Mouse (Mus musculus) hindlimb bud, embryonic 11.5 days (tissue): ENCODE measurements at regions not wholly inside any gene's neighbourhood (a gene's known extent, or its start where the extent isn't known, plus 50 kb on each side); places are given as distances from the start of the nearest gene placed in this dataset.

Source experiments
- DNase-seq: peaks from one replicate; pipeline ENCODE4 v3.0.0-alpha.2; 2012; ENCODE audit warnings: low read depth, low spot score; ENCODE audit errors: extremely low spot score

- no peak for DNase-seq
Observed at GRCm38 (mm10) chr5:102287131-102287530, 194.1 kb upstream of the Arhgap24 start.

DNA sequence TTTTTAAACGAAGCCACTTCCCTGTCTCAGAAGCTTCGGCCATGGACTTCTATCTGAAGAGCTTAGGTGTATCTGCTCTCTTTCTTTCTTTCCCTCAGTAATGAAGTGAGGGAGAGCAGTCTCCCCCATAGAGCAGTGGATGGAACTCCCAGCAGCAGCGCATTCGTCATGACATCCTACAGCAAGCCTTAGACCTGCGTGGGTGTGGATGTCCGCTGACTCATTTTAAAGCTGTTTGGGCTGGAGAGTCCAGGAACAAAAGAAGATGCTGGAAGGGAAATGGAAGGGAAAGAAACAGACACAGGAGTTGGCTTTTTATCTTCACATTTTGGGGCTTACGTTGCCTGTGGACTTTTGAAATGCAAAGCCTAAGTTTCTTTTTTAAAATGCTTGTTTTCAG lies 190.3 kb upstream of the Arhgap24 start:
- no peak for DNase-seq

DNA sequence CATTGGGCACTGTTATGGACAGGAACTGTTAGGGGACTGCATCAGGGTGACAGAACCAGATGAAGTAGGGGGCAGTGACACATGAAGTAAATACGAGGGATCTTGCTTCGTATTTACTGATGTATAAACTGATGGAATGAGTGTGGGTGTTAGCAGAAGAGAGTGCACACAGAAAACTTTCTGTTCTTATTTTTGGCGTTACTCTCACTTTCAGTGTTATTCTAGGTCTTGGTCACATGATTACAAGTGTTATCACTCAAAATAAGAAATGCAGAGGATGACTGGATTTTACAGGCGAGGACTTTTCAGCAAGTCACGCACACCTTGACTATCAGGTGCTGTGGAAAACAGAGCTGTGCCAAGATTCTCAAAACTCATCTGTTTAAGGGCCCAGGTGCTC lies 185.6 kb upstream of the Arhgap24 start:
- DNase-seq, result no peak

GRCm38 (mm10) chr5:102306309-102306708 lies 174.9 kb upstream of the Arhgap24 start:
- no peak for DNase-seq

- no peak for DNase-seq
Observed at GRCm38 (mm10) chr5:102306718-102307117, 174.5 kb upstream of the Arhgap24 start.

GRCm38 (mm10) chr5:102311570-102311969 lies 169.6 kb upstream of the Arhgap24 start:
- no peak for DNase-seq

- no peak for DNase-seq
Observed at GRCm38 (mm10) chr5:102328197-102328784, 152.9 kb upstream of the Arhgap24 start.

DNA sequence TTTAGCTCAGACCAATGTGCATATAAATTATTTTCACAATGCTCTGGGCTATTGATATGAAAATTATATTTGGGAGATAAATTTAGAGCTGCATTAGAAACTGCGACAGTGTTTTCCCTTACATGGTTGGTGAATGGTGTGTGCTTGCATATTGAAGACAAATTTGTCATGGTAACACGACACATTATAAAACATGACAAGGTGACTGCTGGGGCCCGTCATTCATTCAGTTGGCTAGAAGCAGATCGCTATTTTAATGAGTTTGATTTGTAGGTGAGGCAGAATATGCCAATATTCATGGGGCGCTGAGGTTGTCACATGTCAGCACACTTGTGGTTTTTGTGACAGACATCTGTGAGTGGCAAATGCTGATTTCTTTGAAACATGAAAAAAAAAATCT lies 147.3 kb upstream of the Arhgap24 start:
- no peak for DNase-seq

DNA sequence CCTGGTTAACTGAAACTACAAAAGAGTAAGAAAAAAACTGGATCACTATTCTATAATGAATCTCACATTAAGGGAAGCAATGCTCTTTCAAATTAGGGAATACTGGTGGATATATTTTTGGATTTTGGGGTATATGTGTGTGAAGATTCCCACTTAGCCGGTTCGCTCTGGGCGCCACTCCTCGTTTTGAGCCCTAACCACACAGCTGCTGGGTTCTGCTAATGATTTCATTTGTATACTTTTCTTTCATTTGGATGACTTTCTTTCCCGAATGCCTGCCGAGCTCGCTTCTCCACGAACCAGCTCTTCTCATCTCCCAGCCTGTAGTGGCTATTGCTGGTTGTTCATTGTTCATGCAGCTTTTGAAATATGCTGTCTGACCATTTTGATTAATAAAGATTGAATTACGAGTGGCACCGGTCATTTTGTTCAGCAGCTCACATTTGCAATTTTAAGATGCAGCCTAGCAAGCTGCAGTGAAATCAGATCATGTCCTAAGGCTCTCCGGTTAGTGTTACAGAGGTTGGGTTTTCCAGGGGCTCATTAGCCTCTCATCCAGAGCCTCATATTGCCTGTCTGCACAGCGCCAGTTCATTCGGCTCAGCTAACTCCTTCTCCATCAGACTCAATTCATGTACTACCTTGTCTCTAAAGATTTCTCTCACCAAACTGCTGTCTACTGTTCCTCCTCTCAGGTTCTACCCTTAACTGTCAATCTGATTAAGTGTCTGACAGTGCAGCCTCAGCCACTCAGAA lies 146.6 kb upstream of the Arhgap24 start:
- no peak for DNase-seq

DNA sequence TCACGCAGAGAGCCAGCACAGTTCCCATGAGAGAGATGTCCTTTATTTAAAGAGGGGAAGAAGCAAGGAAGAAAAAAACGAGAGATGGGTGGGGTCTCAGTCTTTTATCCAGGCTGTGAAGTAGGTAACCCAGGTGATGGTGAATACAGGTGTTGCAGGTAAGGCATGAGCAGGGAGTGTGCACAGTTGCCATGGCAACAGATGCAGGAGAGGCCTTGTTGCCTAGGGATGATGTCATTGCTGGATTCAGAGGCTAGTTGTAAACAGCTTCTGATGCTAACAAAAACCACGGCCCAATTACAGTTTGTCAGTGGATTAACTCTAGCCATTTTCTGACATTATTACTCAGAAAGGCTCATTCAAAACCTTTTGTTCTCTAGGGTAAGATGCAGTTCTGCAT lies 114.7 kb upstream of the Arhgap24 start:
- DNase-seq, result no peak

DNA sequence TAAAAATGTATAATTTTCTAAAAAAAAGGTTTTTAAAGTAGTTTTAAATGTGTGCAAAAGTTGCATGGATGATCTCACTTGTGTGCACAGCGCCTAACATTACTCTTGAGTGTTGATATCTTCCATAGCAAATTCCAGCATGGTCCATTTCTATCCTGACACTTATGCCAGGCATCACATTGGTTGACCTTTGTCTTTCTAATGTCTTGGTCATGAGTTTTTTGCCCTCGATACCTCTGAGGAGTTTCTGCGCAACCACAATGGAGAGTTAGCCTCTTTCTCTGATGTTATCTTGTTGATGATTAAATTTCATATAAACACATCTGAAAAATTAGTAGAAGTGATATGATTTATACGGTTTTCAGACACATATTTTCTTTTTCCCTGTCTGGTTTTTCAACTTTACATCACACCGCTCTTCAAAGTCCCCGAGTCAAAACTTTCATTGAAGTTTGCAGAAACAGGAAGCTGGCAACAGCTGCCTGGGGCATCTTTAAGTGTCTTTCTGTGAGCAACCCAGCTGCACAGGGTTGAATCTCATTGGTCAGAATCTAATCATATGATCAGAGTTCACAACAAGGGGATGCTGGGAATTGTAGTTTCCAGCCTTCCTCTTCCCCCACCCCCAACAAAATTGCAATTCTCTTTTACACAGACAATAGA lies 107.8 kb upstream of the Arhgap24 start:
- DNase-seq, result peak; percentile 67

DNA sequence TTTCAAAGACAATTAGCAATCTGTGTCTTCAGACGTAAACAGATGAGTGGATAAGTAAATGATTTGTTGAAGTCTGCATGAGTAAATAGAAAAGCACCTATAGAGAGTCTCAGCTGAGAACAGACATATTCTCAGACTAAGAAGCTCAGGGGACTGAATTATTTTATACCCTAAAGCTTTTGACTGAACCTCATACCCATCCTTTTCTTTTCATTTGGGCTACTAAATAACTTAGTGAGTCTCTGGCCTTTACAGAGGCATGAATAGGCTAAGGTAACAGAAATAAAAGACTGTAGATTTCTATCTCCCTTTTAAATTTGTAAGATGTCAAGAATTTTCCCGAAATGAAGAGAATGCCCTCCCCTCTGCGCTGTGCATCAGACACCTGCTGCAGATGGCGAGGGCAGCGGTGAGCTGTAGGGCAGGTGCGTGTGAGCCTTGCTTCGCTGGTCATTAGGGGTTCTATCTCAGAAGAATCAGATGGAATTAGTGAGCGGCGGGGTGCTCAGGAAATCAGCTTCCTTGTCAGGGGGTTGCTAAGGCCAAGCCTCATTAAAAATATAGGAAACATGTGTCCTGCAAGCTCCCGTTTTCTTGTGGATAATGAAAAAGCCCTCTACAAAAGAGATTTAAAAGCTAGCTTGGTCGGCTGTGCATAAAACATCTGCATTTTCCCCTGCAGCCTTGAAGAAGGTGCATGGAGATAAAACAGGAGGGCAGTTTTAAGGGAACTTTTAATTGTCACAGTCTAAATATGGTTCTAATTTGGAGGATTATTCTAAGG lies 107.0 kb upstream of the Arhgap24 start:
- peak; percentile 84 for DNase-seq

DNA sequence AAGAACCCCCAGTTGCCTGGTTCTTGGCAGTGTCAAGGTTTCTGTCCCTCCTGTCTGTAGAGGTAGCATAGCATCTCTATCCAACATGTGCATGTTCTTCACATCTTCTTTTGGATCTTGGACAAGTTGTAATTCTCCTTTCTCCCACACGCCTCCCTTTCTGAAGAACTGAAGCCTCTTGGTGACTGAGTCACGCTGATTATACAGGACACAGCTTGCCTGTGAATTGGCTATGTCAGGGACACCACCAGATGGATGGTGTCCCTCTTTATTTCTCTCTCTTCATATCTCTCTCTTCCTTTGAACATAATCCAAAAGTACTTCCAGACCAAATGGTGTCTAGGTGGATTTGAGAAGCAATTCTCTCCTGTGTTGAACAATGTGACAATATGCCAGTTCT lies 105.9 kb upstream of the Arhgap24 start:
- DNase-seq, result no peak

DNA sequence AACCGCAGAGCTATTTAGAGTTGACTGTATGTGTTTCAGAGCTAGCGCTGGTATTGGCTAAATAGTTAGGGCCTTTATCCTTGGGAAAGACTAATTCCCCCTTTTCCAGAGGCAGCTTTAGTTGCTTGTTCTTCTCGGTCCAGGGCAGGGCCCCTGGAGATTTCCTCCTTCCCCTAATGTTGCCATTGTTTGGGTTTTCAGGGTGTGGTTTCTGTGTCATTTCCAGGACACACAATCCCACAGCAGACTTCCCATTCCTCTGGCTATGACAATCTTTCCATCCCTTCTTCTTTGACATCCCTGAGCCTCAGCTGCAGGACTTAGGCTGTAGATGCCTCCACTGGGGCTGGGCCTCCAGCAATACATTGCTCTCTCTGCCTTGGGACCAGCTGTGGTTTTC lies 87.2 kb upstream of the Arhgap24 start:
- no peak for DNase-seq

- no peak for DNase-seq
Observed at GRCm38 (mm10) chr5:102395608-102396146, 85.5 kb upstream of the Arhgap24 start.

DNA sequence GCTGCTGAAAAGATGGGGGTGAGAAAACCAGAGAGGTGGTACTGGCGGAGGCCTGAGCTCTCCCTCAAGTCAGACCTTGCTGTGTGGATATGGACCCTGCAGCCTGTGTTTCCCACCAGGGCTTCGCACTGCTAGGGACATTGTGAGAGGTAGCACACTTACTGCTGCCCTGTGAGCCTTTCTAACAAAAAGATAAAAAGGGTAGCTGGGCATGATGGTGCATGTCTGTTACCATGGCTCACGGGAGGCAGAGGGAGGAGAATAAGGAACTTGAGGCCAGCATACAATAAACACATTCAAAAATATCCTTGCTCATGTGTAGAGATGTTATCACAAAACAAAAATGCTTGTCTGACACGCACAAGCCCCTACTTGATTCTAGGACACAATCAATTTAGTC lies 82.2 kb upstream of the Arhgap24 start:
- DNase-seq, result no peak

DNA sequence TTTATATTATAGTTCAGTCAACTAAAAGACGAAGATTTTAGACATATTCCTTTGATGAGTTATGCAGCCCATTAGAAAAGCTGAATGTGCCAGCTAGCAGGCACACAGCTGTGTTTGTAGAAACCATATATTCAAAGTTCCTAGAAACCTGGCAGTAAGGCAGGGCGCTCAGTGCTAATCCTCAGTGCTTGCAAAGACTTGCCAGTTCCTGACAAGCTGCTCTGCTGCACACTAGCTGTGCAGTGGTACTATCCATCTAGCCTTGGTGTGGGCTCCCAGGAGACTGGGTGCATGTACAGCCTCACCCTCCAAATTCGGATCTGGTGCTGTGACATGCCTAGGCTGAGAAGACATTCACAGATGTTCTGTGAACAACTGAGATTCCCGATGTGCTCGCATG lies 63.5 kb upstream of the Arhgap24 start:
- no peak for DNase-seq

- no peak for DNase-seq
Observed at GRCm38 (mm10) chr5:102419089-102419488, 62.1 kb upstream of the Arhgap24 start.

DNA sequence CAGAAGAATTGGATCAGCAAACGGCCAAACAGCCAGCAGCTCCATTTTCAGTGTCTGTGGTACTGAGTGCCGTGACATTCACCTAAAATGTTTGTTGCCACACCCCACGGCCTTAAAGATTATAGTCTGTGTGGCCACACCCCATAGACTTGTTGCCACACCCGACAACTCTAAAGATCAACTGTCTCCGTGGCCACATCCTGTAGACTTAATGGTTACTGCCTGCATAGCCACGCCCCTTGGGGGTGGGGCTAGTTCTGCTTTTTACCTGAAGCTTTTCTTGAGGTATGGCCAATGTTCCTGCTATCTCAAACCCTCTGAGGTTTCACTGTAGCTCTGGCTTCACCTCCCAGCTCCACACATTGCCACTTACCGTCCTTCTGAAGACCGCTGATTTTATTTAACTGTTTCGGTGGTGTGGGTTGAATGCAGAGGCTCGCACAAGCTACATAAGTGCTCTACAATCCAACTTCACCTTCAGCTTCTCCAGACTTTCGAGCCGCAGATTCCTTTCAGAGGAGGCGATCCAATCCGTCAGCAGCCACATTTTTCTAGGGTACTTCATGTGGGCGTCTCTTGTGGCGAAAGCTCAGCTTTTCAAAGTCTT lies 56.5 kb upstream of the Arhgap24 start:
- DNase-seq, result no peak

DNA sequence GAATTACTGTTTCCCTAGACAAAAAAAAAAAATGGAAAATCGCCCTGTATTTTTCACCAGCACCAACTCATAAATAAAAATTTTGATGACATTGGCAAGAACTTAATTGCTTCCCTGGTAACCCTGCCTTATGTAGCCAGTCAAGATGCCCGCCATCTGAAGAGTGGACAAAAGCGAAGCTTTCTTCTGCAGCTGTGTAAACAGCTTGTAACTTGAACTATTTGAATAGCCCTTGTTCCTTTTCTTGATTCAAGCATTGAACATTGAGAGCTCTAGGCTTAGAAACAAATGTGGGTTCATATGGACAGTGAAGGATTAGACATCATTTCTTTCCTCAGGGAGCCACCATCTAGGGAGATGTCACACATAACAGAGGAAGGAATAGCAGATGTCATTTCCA lies 52.9 kb upstream of the Arhgap24 start:
- DNase-seq, result no peak
